Mouse (Mus musculus): ENCODE data around the gene Rap1b.

The Rap1b gene

GRCm38 (mm10) chr10:117781021-117781725 lies 64.7 kb downstream of the Rap1b start:
- DNase-seq: no peak

GRCm38 (mm10) chr10:117780306-117780911 lies 65.4 kb downstream of the Rap1b start:
- DNase-seq: no peak

GRCm38 (mm10) chr10:117779581-117780305 lies 66.1 kb downstream of the Rap1b start:
- no peak for DNase-seq

- DNase-seq: no peak
Measured at GRCm38 (mm10) chr10:117778951-117779350, 66.9 kb downstream of the Rap1b start.

- DNase-seq: no peak
Measured at GRCm38 (mm10) chr10:117778328-117778910, 67.4 kb downstream of the Rap1b start.

GRCm38 (mm10) chr10:117777501-117778327 lies 68.1 kb downstream of the Rap1b start:
- DNase-seq: no peak

GRCm38 (mm10) chr10:117777103-117777470 lies 68.7 kb downstream of the Rap1b start:
- DNase-seq: no peak

- DNase-seq: no peak
Measured at GRCm38 (mm10) chr10:117776281-117777102, 69.3 kb downstream of the Rap1b start.

GRCm38 (mm10) chr10:117775401-117776144 lies 70.3 kb downstream of the Rap1b start:
- DNase-seq: no peak

- no peak for DNase-seq
Measured at GRCm38 (mm10) chr10:117774817-117775120, 71.1 kb downstream of the Rap1b start.

- DNase-seq: no peak
Measured at GRCm38 (mm10) chr10:117774011-117774816, 71.6 kb downstream of the Rap1b start.

- DNase-seq: no peak
Measured at GRCm38 (mm10) chr10:117773106-117773720, 72.6 kb downstream of the Rap1b start.

- no peak for DNase-seq
Measured at GRCm38 (mm10) chr10:117772364-117773105, 73.3 kb downstream of the Rap1b start.

- DNase-seq: no peak
Measured at GRCm38 (mm10) chr10:117771131-117771510, 74.7 kb downstream of the Rap1b start.

- DNase-seq: no peak
Measured at GRCm38 (mm10) chr10:117770286-117771130, 75.3 kb downstream of the Rap1b start.

- no peak for DNase-seq
Measured at GRCm38 (mm10) chr10:117769541-117770285, 76.1 kb downstream of the Rap1b start.

GRCm38 (mm10) chr10:117768141-117768440 lies 77.7 kb downstream of the Rap1b start:
- no peak for DNase-seq
